Mouse (Mus musculus) neural tube, embryonic 12.5 days (tissue): Measurements from ENCODE around the gene Apbb2. TPM values are rescaled to one million over a fixed set of nuclear protein-coding genes. Genes with fewer than 3 reads are reported as not detected.

Source experiments
- polyA plus RNA-seq: library from polyadenylated mRNA; unstranded; fragments of >200 nt; fragmentation: Nextera tagmentation; extraction: Ambion mirVana; gene quantifications from 2 replicates; pipeline ENCODE4 v1.2.1, GENCODE M21; 2016

Apbb2 gene
- polyA plus RNA-seq, 1 experiment from 2014 or later = 80.5 TPM

Other genes with a start within 250 kb of the Apbb2 start
- 696 and 765 TPM in 2 replicates for gene Uchl1, start 57.3 kb upstream of the Apbb2 start, polyA plus RNA-seq
- gene Limch1, start 127.0 kb upstream of the Apbb2 start, polyA plus RNA-seq = 59.8 and 63.7 TPM in 2 replicates